Mouse (Mus musculus) fibroblast of lung, adult 2 months (primary cell): ENCODE data around the gene Sstr2.
"Not testable (repeated sequence)": the region's sequence is repeated elsewhere in the genome, so short reads cannot be mapped to it uniquely, and the experiment has no call there.

ENCODE experiments used
- DNase-seq: peaks from one replicate; pipeline ENCODE4 v3.0.0-alpha.2; 2011; ENCODE audit warnings: low read depth

Gene Sstr2

DNA sequence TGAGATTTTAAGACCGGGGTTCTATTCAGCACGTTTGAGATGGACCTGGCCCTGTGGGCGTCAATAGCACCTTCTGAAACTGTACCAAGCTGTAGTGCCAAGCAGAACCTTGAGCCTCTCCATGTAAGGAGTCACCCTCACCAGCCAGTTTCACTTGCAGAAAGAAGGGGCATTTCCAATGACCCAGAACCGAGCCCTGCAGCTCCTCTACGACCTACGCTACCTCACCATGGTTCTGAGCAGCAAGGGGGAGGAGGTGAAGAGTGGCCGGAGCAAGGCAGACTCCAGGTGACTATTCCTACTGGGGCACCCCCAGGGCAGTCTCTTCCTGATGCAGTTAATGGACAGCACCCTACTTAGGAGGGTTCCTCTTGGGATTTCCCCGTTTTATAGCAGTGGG is 39.2 kb downstream of the Sstr2 start:
- no peak for DNase-seq

GRCm38 (mm10) chr11:113658763-113659162 is 39.6 kb downstream of the Sstr2 start:
- DNase-seq, result no peak

DNA sequence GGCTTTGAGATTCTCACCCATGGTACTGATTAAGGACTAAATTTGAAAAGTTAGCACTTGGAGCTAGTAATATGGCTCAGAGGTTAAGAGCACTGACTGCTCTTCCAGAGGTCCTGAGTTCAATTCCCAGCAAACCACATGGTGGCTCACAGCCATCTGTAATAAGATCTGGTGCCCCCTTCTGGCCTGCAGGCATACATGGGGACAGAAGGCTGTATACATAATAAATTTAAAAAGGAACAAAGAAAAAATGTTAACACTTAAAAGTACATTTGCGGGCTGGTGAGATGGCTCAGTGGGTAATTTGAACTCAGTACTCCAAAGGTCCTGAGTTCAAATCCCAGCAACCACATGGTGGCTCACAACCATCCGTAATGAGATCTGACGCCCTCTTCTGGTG is 41.1 kb downstream of the Sstr2 start:
- DNase-seq, result not testable (repeated sequence)

DNA sequence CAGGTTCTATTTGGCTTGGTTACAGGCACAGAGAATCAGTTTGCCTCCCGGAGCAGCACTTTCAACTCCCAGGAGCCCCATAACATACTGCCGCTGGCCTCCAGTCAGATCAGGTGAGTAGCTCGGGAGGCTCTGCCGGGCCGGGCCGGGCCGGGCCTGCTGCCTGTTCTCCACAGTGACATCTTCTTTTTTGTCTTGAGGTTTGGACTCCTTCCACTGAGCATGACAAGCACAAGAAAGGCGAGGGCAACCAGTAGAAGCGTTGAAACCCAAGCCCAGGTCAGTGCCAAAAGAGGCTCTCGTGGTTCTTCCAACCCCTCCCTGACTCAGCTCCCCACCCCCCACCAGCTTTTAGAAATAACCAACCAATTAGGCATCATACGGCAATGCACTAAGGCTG is 41.8 kb downstream of the Sstr2 start:
- no peak for DNase-seq

DNA sequence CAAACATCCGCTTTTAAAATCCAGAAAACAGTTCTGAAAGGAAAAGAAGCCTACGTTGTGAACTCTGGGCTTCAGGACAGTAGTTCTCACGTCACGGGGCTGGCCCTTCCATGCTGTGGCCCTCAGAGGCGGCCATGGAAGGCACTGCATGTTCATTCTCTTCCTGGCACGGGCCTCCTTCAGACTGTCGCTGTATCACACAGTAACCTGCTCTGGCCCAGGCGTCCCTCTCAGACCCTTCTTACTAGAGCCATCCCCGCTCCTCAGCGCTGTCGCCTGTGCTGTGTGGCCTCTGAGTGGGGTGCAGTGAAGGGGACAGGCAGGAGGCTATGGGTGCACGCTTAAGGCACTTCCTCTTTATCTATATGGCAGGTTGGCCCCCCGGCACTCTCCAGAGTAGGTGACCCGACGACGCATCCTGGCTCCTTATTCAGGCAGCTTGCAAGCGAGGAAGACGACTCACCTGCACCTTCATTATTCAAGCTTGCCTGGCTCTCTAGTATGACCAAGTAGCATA is 42.8 kb downstream of the Sstr2 start:
- no peak for DNase-seq

DNA sequence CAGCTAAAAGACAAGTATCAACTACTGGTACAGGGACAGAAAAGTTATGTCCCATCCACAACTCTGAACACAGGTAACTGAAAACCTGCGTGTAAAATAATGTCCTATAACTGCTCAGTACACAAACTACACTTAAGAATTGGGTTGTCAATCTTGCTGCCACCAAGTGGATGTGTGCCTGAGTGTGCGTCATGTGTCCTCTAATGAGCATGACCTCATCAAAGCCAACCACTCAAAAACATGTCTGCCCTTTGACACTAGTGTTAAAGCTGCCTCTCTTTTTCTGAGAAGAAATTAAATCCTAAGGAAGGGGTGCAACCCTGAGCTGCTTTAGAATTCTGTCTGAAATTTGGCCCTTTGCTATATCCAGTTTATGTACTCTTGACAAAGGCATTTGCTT is 45.1 kb downstream of the Sstr2 start:
- DNase-seq, result no peak

- DNase-seq, result no peak
These were observed 47.1 kb downstream of the Sstr2 start for GRCm38 (mm10) chr11:113666205-113666604.

GRCm38 (mm10) chr11:113666648-113667047 is 47.5 kb downstream of the Sstr2 start:
- no peak for DNase-seq

DNA sequence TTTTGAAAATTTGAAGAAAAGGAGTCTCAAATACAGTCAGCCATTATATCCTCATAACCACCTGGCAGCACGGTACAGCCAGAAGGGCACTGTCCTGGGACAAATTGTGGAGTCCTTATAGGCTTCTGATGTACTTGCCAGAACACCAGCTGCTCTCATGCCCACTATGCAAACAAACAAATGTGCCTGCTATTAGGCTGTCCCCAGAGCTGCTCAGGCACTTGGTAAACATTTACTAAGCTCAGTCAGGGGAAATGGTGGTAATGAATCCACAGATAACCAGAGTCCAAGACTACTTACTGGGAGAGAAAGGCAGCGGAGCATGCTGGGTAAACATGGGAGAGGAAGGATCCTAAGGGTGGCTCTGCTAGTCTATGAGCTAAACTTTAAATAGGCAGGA is 48.0 kb downstream of the Sstr2 start:
- no peak for DNase-seq

GRCm38 (mm10) chr11:113667704-113668103 is 48.6 kb downstream of the Sstr2 start:
- no peak for DNase-seq

GRCm38 (mm10) chr11:113668857-113669256 is 49.7 kb downstream of the Sstr2 start:
- no peak for DNase-seq

DNA sequence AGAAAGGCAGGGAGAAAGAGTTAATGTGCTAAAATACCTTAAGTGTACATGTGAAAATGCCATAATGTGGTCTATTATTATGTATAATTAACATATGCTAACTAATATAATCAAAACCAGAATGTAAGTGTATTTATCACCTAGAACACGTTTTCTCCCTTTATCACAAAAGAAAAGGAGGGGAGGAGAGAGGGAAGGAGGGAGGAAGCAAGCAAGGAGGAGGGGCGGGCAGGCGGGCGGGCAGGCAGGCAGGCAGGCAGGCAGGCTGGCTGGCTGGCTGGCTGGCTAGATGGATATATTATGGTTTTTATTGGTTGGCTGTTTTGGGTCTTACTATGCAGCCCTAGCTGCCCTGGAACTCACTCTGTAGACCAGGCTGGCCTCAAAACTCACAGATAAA is 50.6 kb downstream of the Sstr2 start:
- no peak for DNase-seq

DNA sequence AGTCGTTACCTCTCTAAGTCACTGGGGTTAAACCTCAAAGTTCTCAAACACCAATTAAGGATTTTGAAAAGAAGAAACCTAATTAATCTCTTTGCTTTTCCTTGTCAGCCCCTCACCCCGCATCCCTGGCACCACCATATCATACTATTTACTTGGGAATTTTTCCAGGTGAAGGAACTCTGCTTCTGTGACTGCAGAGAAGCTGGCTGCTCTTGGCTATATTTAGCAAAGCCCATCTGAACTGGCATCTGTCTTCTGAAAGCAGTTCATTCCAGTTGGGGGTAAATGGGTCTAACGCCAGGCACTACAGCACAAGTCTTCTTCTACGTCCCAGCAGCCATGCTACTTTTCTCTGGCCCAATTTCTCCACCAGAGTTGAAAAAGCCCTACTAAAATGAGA is 54.5 kb downstream of the Sstr2 start:
- no peak for DNase-seq

DNA sequence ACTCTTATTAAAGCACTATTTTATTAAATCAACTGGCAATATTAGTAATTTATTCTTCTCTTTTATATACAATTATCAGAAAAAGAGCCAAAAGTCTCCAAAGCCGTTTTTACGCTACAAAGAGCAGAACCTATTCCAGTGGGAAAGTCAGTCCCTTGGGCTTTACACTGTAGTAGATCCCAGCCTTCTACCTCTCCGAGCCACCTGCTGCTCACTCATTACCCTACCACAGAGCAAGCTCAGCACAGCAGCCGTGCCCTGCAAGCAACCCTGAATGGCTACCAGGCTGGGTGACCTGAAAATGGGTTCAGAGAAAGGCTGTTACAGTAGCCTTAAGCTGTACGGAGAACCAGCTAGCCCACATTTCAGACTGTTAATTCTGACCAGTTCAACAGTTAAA is 55.5 kb downstream of the Sstr2 start:
- no peak for DNase-seq
